In the genomic region with DNA sequence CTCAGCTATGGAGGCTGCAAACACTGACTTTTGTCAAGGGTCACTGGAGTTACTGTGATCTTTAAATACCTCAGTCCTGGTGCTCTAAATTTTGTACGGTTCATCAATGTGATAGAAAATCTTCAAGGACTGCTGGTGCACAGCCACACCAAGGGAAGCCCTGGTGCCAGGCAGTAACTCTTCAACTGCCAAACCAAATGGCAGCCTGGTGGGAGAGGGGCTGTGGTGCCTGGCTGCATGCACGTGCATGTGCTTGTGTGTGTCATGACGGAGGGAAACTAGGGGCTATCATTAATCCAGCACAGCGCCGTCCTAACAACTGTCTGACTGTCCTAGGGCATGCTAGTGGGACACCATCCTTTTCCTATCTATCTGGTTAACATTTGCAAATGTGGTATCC, we compare ENCODE assay signal across 24 mouse cellular contexts. TPM values are rescaled to one million over a fixed set of nuclear protein-coding genes. Genes with fewer than 3 reads are reported as not detected.
"Had no signal": no experiment of that assay in that cellular context is flagged by ENCODE, and none has a peak within 500 bp of the region (broad histone marks: within the 10 kb centered on the region; RNA-seq: fewer than 3 reads in every experiment).

No protein-coding gene starts in this region.

- H3K27me3 ChIP-seq: intestine, embryonic 15.5 days; lung, embryonic 15.5 days; midbrain, embryonic 13.5 days; neural tube, embryonic 12.5 days; neural tube, embryonic 15.5 days had no signal

- H3K4me1 ChIP-seq: intestine, embryonic 15.5 days; liver, embryonic 12.5 days; liver, embryonic 15.5 days; lung, embryonic 15.5 days; midbrain, embryonic 13.5 days; neural tube, embryonic 12.5 days; neural tube, embryonic 15.5 days had no signal

- ATAC-seq: intestine, embryonic 15.5 days; liver, embryonic 12.5 days; midbrain, embryonic 13.5 days; midbrain, embryonic 16.5 days had no signal

- DNase-seq: left cerebral cortex, postnatal 4 days; liver; lung, adult 18-20 months; lung, postnatal 10 days; lung, postnatal 36 days; right cerebral cortex, postnatal 14 days; right cerebral cortex, postnatal 4 days had no signal

- H3K27ac ChIP-seq: intestine, embryonic 15.5 days; kidney, embryonic 15.5 days; liver, embryonic 12.5 days; liver, embryonic 15.5 days; lung, embryonic 15.5 days; midbrain, embryonic 10.5 days; midbrain, embryonic 13.5 days; neural tube, embryonic 12.5 days; neural tube, embryonic 15.5 days; stomach, postnatal 0 days had no signal

- H3K4me2 ChIP-seq: intestine, embryonic 15.5 days; kidney, embryonic 15.5 days; liver, embryonic 12.5 days; liver, embryonic 15.5 days; lung, embryonic 15.5 days; midbrain, embryonic 13.5 days; neural tube, embryonic 12.5 days; neural tube, embryonic 15.5 days had no signal

- H3K4me3 ChIP-seq: intestine, embryonic 15.5 days; kidney, embryonic 15.5 days; liver, embryonic 12.5 days; liver, embryonic 15.5 days; lung, embryonic 15.5 days; megakaryocyte, embryonic 14.5 days; midbrain, embryonic 10.5 days; midbrain, embryonic 13.5 days; neural tube, embryonic 12.5 days; neural tube, embryonic 15.5 days had no signal

- H3K36me3 ChIP-seq: intestine, embryonic 15.5 days; kidney, embryonic 15.5 days; liver, embryonic 12.5 days; liver, embryonic 15.5 days; lung, embryonic 15.5 days; midbrain, embryonic 10.5 days; midbrain, embryonic 13.5 days; neural tube, embryonic 12.5 days; neural tube, embryonic 15.5 days had no signal

RNA-seq across cellular contexts. Expression of a gene that starts 9.7 kb away (rescaled TPM):
- total RNA-seq: layer of hippocampus, postnatal 10 days; left cerebral cortex, postnatal 14 days; left cerebral cortex, postnatal 4 days had no signal
- polyA plus RNA-seq: kidney, embryonic 15.5 days; liver, embryonic 12.5 days; liver, embryonic 15.5 days; midbrain, embryonic 10.5 days; midbrain, embryonic 13.5 days; midbrain, embryonic 16.5 days; neural tube, embryonic 12.5 days; stomach, embryonic 14.5 days; stomach, postnatal 0 days had no signal

RNA-seq across cellular contexts. Expression of a gene that starts 18.2 kb away (rescaled TPM):
- total RNA-seq: layer of hippocampus, adult 8-10 months; layer of hippocampus, postnatal 10 days; left cerebral cortex, adult 8-10 months; left cerebral cortex, postnatal 14 days; left cerebral cortex, postnatal 4 days had no signal
- polyA plus RNA-seq: intestine, embryonic 15.5 days; kidney, embryonic 15.5 days; liver, embryonic 12.5 days; midbrain, embryonic 10.5 days; midbrain, embryonic 13.5 days; midbrain, embryonic 16.5 days; neural tube, embryonic 12.5 days; neural tube, embryonic 15.5 days; stomach, embryonic 14.5 days had no signal

RNA-seq across cellular contexts. Expression of a gene that starts 19.5 kb away (rescaled TPM):
- total RNA-seq: layer of hippocampus, postnatal 10 days; left cerebral cortex, adult 8-10 months; left cerebral cortex, postnatal 14 days; left cerebral cortex, postnatal 4 days had no signal
- polyA plus RNA-seq: kidney, embryonic 15.5 days; liver, embryonic 12.5 days; midbrain, embryonic 10.5 days; midbrain, embryonic 13.5 days; midbrain, embryonic 16.5 days; neural tube, embryonic 15.5 days had no signal
